Mouse (Mus musculus): Measurements from ENCODE around the gene Ccdc141. TPM values are rescaled to one million over a fixed set of nuclear protein-coding genes. Genes with fewer than 3 reads are reported as not detected.

Ccdc141 gene
- polyA plus RNA-seq, 1 experiment: 43.2 TPM

GRCm38 (mm10) chr2:77111095-77111494 lies 59.3 kb downstream of the Ccdc141 start:
- no peaks in the 10 kb centered on the region for H3K79me2 ChIP-seq (ENCODE audit: control insufficient read depth, insufficient read depth)
- peaks cover 21% of the 10 kb centered on the region for H3K36me3 ChIP-seq (ENCODE audit: control insufficient read depth, insufficient read depth)
- H3K4me3 ChIP-seq: no peak overlapping the region
- peak overlapping the region; percentile 56 for H3K4me2 ChIP-seq (ENCODE audit: low read depth)
- H3ac ChIP-seq (ENCODE audit: control insufficient read depth, insufficient read length): no peak overlapping the region
- no peaks in the 10 kb centered on the region for H3K27me3 ChIP-seq (ENCODE audit: control insufficient read depth, insufficient read depth, insufficient read length)
- TF ChIP-seq TCF12 (IDR thresholded peaks at IDR 0.05; ENCODE audit: insufficient read depth, poor library complexity, severe bottlenecking) (peak; percentile 82), E2F4 (IDR thresholded peaks at IDR 0.05; ENCODE audit: insufficient read depth) (no peak), REST (IDR thresholded peaks at IDR 0.05; ENCODE audit: insufficient read depth, insufficient read length) (no peak), TCF3 (IDR thresholded peaks at IDR 0.05; ENCODE audit: insufficient read length, low read depth) (peak; percentile 63), USF1 (IDR thresholded peaks at IDR 0.05; ENCODE audit: low read depth) (no peak), MAX (IDR thresholded peaks at IDR 0.05; ENCODE audit: low read depth) (no peak), POLR2A (IDR thresholded peaks at IDR 0.05; ENCODE audit: insufficient read length, low read depth) (no peak), POLR2AphosphoS2 (IDR thresholded peaks at IDR 0.05; ENCODE audit: insufficient read length, low read depth) (no peak), MYOD1 (IDR thresholded peaks at IDR 0.05; ENCODE audit: control insufficient read depth in 1 of 3, insufficient read length in 2 of 3, low read depth in 2 of 3) (peak; percentile 61 to 93 (median 84)), CEBPB (IDR thresholded peaks at IDR 0.05; ENCODE audit: insufficient read depth, poor library complexity, severe bottlenecking) (peak; percentile 48; the same call in 1 of the 2 replicates), MYOG (IDR thresholded peaks at IDR 0.05; ENCODE audit: control insufficient read depth in 1 of 3, insufficient read depth in 1 of 3, insufficient read length in 2 of 3, low read depth in 2 of 3) (peak in 1 of 3 experiments; percentile 90), SRF (IDR thresholded peaks at IDR 0.05; ENCODE audit: control insufficient read depth, insufficient read length, low read depth) (no peak)

- H3K79me2 ChIP-seq (ENCODE audit: control insufficient read depth, insufficient read depth): no peaks in the 10 kb centered on the region
- no peak overlapping the region for H3K4me3 ChIP-seq
- peaks cover 28% of the 10 kb centered on the region for H3K36me3 ChIP-seq (ENCODE audit: control insufficient read depth, insufficient read depth)
- no peaks in the 10 kb centered on the region for H3K27me3 ChIP-seq (ENCODE audit: control insufficient read depth, insufficient read depth, insufficient read length)
- TF ChIP-seq TCF3 (IDR thresholded peaks at IDR 0.05; ENCODE audit: insufficient read length, low read depth) (peak; percentile 52), E2F4 (IDR thresholded peaks at IDR 0.05; ENCODE audit: insufficient read depth) (no peak), SRF (IDR thresholded peaks at IDR 0.05; ENCODE audit: control insufficient read depth, insufficient read length, low read depth) (no peak), MYOD1 (IDR thresholded peaks at IDR 0.05; ENCODE audit: control insufficient read depth in 1 of 3, insufficient read length in 2 of 3, low read depth in 2 of 3) (peak; percentile 48 to 80 (median 77)), MYOG (IDR thresholded peaks at IDR 0.05; ENCODE audit: control insufficient read depth in 1 of 3, insufficient read depth in 1 of 3, insufficient read length in 2 of 3, low read depth in 2 of 3) (peak in 2 of 3 experiments; percentile 18 to 92), TCF12 (IDR thresholded peaks at IDR 0.05; ENCODE audit: insufficient read depth, poor library complexity, severe bottlenecking) (peak; percentile 87), CEBPB (IDR thresholded peaks at IDR 0.05; ENCODE audit: insufficient read depth, poor library complexity, severe bottlenecking) (peak; percentile 47; the same call in 1 of the 2 replicates), REST (IDR thresholded peaks at IDR 0.05; ENCODE audit: insufficient read depth, insufficient read length) (no peak), USF1 (IDR thresholded peaks at IDR 0.05; ENCODE audit: low read depth) (no peak)
- peak overlapping the region; percentile 56 for H3K4me2 ChIP-seq (ENCODE audit: low read depth)
- no peak overlapping the region for H3ac ChIP-seq (ENCODE audit: control insufficient read depth, insufficient read length)
Observed at GRCm38 (mm10) chr2:77110365-77110764, 60.1 kb downstream of the Ccdc141 start.

- TF ChIP-seq MYOD1 (IDR thresholded peaks at IDR 0.05; ENCODE audit: control insufficient read depth in 1 of 3, insufficient read length in 2 of 3, low read depth in 2 of 3) (peak in 2 of 3 experiments; percentile 67 to 84), MYOG (IDR thresholded peaks at IDR 0.05; ENCODE audit: control insufficient read depth in 1 of 3, insufficient read depth in 1 of 3, insufficient read length in 2 of 3, low read depth in 2 of 3) (peak; percentile 69 to 96 (median 76)), TCF12 (IDR thresholded peaks at IDR 0.05; ENCODE audit: insufficient read depth, poor library complexity, severe bottlenecking) (peak; percentile 47), POLR2A (IDR thresholded peaks at IDR 0.05; ENCODE audit: insufficient read length, low read depth) (no peak), MAX (IDR thresholded peaks at IDR 0.05; ENCODE audit: low read depth) (no peak), CEBPB (IDR thresholded peaks at IDR 0.05; ENCODE audit: insufficient read depth, poor library complexity, severe bottlenecking) (no peak), USF1 (IDR thresholded peaks at IDR 0.05; ENCODE audit: low read depth) (no peak)
- Histone ChIP-seq H3ac (ENCODE audit: control insufficient read depth, insufficient read length) (no peak overlapping the region), H3K27me3 (ENCODE audit: control insufficient read depth, insufficient read depth, insufficient read length) (no peaks in the 10 kb centered on the region), H3K36me3 (ENCODE audit: control insufficient read depth, insufficient read depth) (peaks cover 33% of the 10 kb centered on the region), H3K79me2 (ENCODE audit: control insufficient read depth, insufficient read depth) (no peaks in the 10 kb centered on the region), H3K4me2 (ENCODE audit: low read depth) (no peak overlapping the region), H3K4me3 (no peak overlapping the region)
Observed at GRCm38 (mm10) chr2:77109506-77110123, 60.8 kb downstream of the Ccdc141 start.

GRCm38 (mm10) chr2:77108562-77108961 lies 61.9 kb downstream of the Ccdc141 start:
- Histone ChIP-seq H3ac (ENCODE audit: control insufficient read depth, insufficient read length) (no peak overlapping the region), H3K4me3 (no peak overlapping the region), H3K4me2 (ENCODE audit: low read depth) (no peak overlapping the region), H3K79me2 (ENCODE audit: control insufficient read depth, insufficient read depth) (no peaks in the 10 kb centered on the region), H3K36me3 (ENCODE audit: control insufficient read depth, insufficient read depth) (peaks cover 33% of the 10 kb centered on the region), H3K27me3 (ENCODE audit: control insufficient read depth, insufficient read depth, insufficient read length) (no peaks in the 10 kb centered on the region)
- TF ChIP-seq TCF3 (IDR thresholded peaks at IDR 0.05; ENCODE audit: insufficient read length, low read depth) (no peak), E2F4 (IDR thresholded peaks at IDR 0.05; ENCODE audit: insufficient read depth) (no peak), CEBPB (IDR thresholded peaks at IDR 0.05; ENCODE audit: insufficient read depth, poor library complexity, severe bottlenecking) (no peak), MAX (IDR thresholded peaks at IDR 0.05; ENCODE audit: low read depth) (no peak), POLR2A (IDR thresholded peaks at IDR 0.05; ENCODE audit: insufficient read length, low read depth) (no peak), SRF (IDR thresholded peaks at IDR 0.05; ENCODE audit: control insufficient read depth, insufficient read length, low read depth) (no peak), USF1 (IDR thresholded peaks at IDR 0.05; ENCODE audit: low read depth) (no peak), MYOD1 (IDR thresholded peaks at IDR 0.05; ENCODE audit: control insufficient read depth in 1 of 3, insufficient read length in 2 of 3, low read depth in 2 of 3) (no peak), TCF12 (IDR thresholded peaks at IDR 0.05; ENCODE audit: insufficient read depth, poor library complexity, severe bottlenecking) (no peak), REST (IDR thresholded peaks at IDR 0.05; ENCODE audit: insufficient read depth, insufficient read length) (no peak), MYOG (IDR thresholded peaks at IDR 0.05; ENCODE audit: control insufficient read depth in 1 of 3, insufficient read depth in 1 of 3, insufficient read length in 2 of 3, low read depth in 2 of 3) (no peak), POLR2AphosphoS2 (IDR thresholded peaks at IDR 0.05; ENCODE audit: insufficient read length, low read depth) (no peak)

All from myocyte (in vitro differentiated cells).